Mouse (Mus musculus) liver, embryonic 14.5 days (tissue): ENCODE results near the gene Uba7. TPM values are rescaled to one million over a fixed set of nuclear protein-coding genes. Genes with fewer than 3 reads are reported as not detected.

Experiments used
- ATAC-seq: fragments of 200-750 bp; cut with Nextera tagmentation; 2 replicates; pipeline ENCODE4 v1.8.0; 2017; ENCODE audit warnings: moderate number of reproducible peaks, mild to moderate bottlenecking, moderate library complexity; ENCODE audit not compliant: insufficient read depth
- DNase-seq, 3 experiments: peaks; one replicate each; pipeline ENCODE4 v3.0.0-alpha.2; 2012 to 2013; ENCODE audit warnings: low read depth in 3 of 3, low spot score in 3 of 3
- H3K27ac ChIP-seq: fragments of 300-500 bp; sonication (generic); 2 replicates; pipeline ENCODE4 v1.5.1; 2014; ENCODE audit warnings: moderate library complexity, mild to moderate bottlenecking, control low read depth, inconsistent platforms
- H3K27me3 ChIP-seq: fragments of 300-500 bp; sonication (generic); 2 replicates; pipeline ENCODE4 v1.6.1; 2014; ENCODE audit warnings: mild to moderate bottlenecking, low read length, moderate library complexity; ENCODE audit not compliant: control insufficient read depth, insufficient read depth
- H3K36me3 ChIP-seq: fragments of 300-500 bp; sonication (generic); replicated peaks from 2 replicates; pipeline ENCODE4 v1.6.1; 2014; ENCODE audit warnings: low read depth; ENCODE audit not compliant: control insufficient read depth, insufficient read depth
- H3K4me1 ChIP-seq, 2 experiments: fragments of 200-500 bp in 1 of 2; fragments of 300-500 bp in 1 of 2; sonication (generic) in 1 of 2; replicated peaks; 2 replicates each; pipeline ENCODE4 v1.6.1; 2012 to 2014; ENCODE audit warnings: antibody characterized with exemption in 1 of 2, inconsistent platforms in 1 of 2, low read length in 1 of 2; ENCODE audit not compliant: control insufficient read depth in 2 of 2, insufficient read depth in 2 of 2
- H3K4me2 ChIP-seq: fragments of 300-500 bp; sonication (generic); 2 replicates; pipeline ENCODE4 v1.6.1; 2014; ENCODE audit warnings: low read depth, mild to moderate bottlenecking, control low read depth, moderate library complexity
- H3K4me3 ChIP-seq, 2 experiments: fragments of 200-500 bp in 1 of 2; fragments of 300-500 bp in 1 of 2; sonication (generic) in 1 of 2; 2 replicates each; pipeline ENCODE4 v1.5.1; 2012 to 2014; ENCODE audit warnings: low read depth in 2 of 2, low read length in 2 of 2, mild to moderate bottlenecking in 2 of 2, control low read depth in 1 of 2, inconsistent platforms in 1 of 2, moderate library complexity in 1 of 2; ENCODE audit not compliant: insufficient read depth in 1 of 2
- H3K9ac ChIP-seq: fragments of 300-500 bp; sonication (generic); replicated peaks from 2 replicates; pipeline ENCODE4 v1.6.1; 2014; ENCODE audit warnings: mild to moderate bottlenecking, control low read depth, moderate library complexity
- H3K9me3 ChIP-seq: fragments of 300-500 bp; sonication (generic); 2 replicates; pipeline ENCODE4 v1.6.1; 2016; ENCODE audit warnings: low read length, mixed read lengths; ENCODE audit not compliant: control insufficient read depth
- CTCF ChIP-seq: IDR thresholded peaks from 2 replicates; pipeline ENCODE4 v1.5.1; 2016; ENCODE audit warnings: antibody characterized with exemption, low read depth, control low read depth
- EP300 ChIP-seq: IDR thresholded peaks from 2 replicates; pipeline ENCODE4 v1.6.1; 2016; ENCODE audit warnings: antibody characterized with exemption, low read depth
- WGBS: fragments of 180-500 bp; shearing (Covaris S2); extraction: QIAGEN DNeasy Blood & Tissue Kit; methylation state at CpG from one replicate; pipeline ENCODE4 v1.1.7; 2014; ENCODE audit not compliant: insufficient replicate concordance; 5-methylcytosine and 5-hydroxymethylcytosine counted together
- polyA plus RNA-seq, 2 experiments: library from polyadenylated mRNA; depleted of rRNA in 1 of 2; stranded (reverse) in 1 of 2; unstranded in 1 of 2; fragments of >200 nt; fragmentation: Nextera tagmentation in 1 of 2; extraction: Ambion mirVana in 1 of 2; gene quantifications; 2 replicates each; pipeline versions ENCODE4 v1.2.1 to v1.2.3; 2012 to 2014

The Uba7 gene
- polyA plus RNA-seq, 2 experiments, result 49.1 to 83.3 TPM

DNA sequence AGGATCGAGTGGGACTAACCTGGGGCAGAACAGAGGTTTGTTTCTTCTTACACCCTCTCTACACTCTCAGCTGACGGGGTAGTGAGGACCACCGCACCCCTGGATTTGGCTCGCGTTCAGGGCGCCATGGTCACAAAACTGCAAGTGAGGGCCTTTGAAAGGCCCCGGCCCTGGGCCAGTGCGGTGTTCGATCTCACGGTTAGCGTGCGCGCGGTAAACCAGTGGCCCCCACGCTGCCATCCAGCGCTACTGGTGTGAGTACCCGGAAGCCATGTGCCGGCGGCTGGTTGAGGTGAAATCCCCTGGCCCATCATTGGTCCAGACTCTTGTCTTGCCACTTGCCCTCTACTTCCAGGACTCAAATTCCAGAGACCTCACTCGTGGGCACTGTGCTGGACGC lies 20.2 kb downstream of the Uba7 start:
- ATAC-seq (no peak), DNase-seq (no peak)
- Histone ChIP-seq H3K27me3 (no peaks in the 10 kb centered on the region), H3K27ac (no peak overlapping the region), H3K9ac (no peak overlapping the region), H3K4me2 (no peak overlapping the region), H3K9me3 (no peaks in the 10 kb centered on the region), H3K4me1 (no peaks in the 10 kb centered on the region), H3K36me3 (no peaks in the 10 kb centered on the region), H3K4me3 (no peak overlapping the region)
- TF ChIP-seq CTCF (no peak), EP300 (no peak)
- 87% methylated on average over 21 of the region's 21 CpGs for WGBS

DNA sequence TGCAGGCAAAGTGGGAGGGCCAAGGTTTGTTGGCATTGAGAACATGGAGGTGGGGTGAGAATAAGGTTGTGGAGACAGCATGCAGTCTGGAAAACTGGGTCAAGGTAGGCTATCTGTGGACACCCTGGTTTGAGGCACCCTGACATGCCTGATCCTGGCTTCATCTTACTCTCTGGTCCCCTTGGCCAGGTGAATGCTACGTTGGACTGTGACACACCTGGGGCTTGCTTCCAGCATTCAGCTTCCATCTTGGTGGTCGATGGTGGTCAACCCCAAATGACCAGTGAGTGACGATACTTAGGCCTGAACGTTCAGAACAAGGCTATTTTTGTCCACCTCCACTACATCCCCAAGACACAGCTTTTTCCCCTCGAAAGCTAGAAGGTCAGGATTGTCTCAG lies 20.7 kb downstream of the Uba7 start, which contains the start of gene Gm20662:
Gene Gm20662, plus strand, starts transcription at position 301 of the 400 bp plus-strand sequence.
- Histone ChIP-seq H3K27me3 (no peaks in the 10 kb centered on the region), H3K4me2 (no peak within 1 kb of the TSS), H3K4me1 (no peaks in the 10 kb centered on the region), H3K9ac (no peak within 1 kb of the TSS), H3K9me3 (no peaks in the 10 kb centered on the region), H3K27ac (no peak within 1 kb of the TSS), H3K36me3 (no peaks in the 10 kb centered on the region), H3K4me3 (no peak within 1 kb of the TSS)
- DNase-seq (no peak), ATAC-seq (no peak)
- WGBS, result 69% methylated on average over 5 of the region's 5 CpGs
- TF ChIP-seq CTCF, result no peak
- TF ChIP-seq EP300, result no peak

DNA sequence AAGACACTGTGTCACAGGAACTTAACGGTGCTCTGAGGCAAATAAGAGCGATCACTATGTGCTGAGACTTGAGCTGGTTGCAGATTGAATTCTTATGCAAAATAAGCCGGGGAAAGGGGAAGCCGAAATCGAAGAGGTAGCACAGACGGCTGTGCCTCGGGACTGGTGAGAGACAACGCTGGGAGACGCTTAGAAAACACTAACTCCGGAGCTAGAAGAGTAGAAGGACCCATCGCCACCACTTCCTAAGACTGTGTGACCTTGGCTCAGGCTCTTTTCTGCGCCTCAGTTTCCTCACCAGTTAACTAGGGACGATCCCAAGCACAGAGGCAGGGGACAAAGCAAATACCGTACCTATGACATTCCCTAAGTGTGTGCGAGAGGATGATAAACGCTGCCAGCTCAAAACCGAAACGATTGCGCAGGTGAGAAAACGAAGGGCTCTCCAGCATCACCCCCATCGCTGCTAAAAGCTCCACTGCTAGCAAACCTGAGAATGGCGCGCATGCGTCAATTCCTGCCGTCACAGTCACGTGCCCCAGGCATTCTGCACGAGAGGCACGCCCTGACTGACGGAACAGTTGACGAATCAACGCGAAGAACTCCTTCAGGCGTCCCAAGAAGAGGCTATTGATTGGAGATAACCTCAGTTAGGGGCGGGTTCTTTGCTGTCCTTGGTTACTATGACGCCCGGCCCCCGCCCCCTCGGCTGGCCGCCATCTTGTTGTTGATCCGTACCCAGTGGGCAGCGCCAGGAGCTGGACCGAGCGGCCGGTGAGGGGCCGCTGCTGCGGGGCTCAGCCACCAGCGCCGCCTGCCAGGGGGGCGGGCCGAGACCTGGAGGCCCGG lies 26.8 kb downstream of the Uba7 start, which contains the start of gene Ip6k1:
Gene Ip6k1, plus strand, starts transcription at position 580 of the 849 bp plus-strand sequence.
- H3K4me2 ChIP-seq, result peak within 1 kb of the TSS; percentile 87
- peaks cover 8% of the 10 kb centered on the region for H3K36me3 ChIP-seq
- no peaks in the 10 kb centered on the region for H3K9me3 ChIP-seq
- H3K27me3 ChIP-seq, result no peaks in the 10 kb centered on the region
- peak within 1 kb of the TSS; percentile 92 to 95 for H3K4me3 ChIP-seq
- H3K4me1 ChIP-seq, result peaks cover 21% of the 10 kb centered on the region in 2 experiments
- DNase-seq (peak; percentile 100), ATAC-seq (peak; percentile 97)
- no peak for TF ChIP-seq CTCF
- TF ChIP-seq EP300, result no peak
- H3K9ac ChIP-seq, result peak within 1 kb of the TSS; percentile 99
- under 1% methylated on average over 51 of the region's 51 CpGs for WGBS
- H3K27ac ChIP-seq, result peak within 1 kb of the TSS; percentile 89

DNA sequence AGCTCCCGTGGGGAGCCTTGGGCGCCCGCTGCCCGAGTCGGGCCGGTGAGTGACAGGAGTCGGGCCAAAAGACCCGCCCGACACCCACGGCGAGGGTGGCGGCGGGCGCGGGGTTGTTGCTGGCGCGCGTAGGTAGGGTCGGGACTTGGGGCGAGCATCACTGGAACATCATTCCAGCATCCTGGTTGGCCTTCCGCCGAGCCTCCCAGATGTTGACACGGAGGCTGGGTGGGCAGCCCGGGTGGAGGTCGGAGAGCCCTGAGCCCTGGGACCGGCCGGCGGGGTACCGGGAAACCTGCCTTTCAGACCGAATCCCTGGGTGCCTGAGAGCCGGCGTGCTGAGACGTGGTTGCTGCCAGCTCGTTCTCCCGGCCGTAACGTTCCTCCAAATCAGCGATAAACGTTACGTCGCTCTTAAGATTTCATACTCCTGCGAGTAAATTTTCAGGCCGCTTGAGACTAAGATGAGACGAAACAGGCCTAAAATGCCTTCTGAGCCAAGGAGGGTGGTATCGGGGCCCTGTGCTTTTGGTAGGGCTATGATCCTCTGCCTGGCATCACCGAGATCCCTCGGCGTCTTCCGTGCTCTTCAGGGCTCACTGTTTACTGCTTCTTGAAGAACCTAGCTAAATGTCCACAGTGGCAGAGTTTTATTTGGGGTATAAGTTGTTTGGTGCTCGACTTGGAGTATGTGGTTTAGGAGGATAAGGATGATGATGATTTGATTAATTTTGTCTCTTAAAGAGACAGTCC lies 27.6 kb downstream of the Uba7 start:
- under 1% methylated on average over 50 of the region's 50 CpGs for WGBS
- H3K9ac ChIP-seq, result peak overlapping the region; percentile 99
- ATAC-seq, result peak; percentile 60

DNA sequence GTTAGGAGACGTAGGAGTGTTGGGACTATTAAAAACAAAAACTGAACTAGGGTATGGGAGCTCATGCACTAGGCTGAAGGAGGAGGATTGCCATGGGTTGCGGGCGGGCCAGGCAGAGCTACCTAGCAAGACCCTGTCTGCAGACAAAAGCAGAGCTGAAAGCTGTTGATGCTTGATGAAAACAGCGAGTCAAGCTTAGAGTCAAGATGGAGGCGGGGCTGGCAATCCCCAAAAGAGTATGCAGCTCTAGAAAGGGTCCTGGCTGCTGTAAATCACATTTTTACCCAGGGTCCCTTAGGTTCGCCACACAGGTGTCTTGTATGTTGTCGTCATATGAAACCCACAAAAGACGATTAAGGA lies 28.2 kb downstream of the Uba7 start:
- DNase-seq (no peak), ATAC-seq (no peak)
- TF ChIP-seq EP300 (no peak), CTCF (no peak)
- H3K9me3 ChIP-seq, result no peaks in the 10 kb centered on the region
- 28% methylated on average over 8 of the region's 8 CpGs for WGBS
- peak overlapping the region; percentile 89 for H3K27ac ChIP-seq
- peak overlapping the region; percentile 80 for H3K4me2 ChIP-seq
- H3K36me3 ChIP-seq, result peaks cover 8% of the 10 kb centered on the region
- no peaks in the 10 kb centered on the region for H3K27me3 ChIP-seq
- H3K4me1 ChIP-seq, result peaks cover 21% of the 10 kb centered on the region in 2 experiments
- peak overlapping the region; percentile 99 for H3K9ac ChIP-seq
- H3K4me3 ChIP-seq, result peak overlapping the region; percentile 92 to 95

More for the DNA sequence above, 27.6 kb downstream of the Uba7 start:
- Histone ChIP-seq H3K9me3 (no peaks in the 10 kb centered on the region), H3K36me3 (peaks cover 8% of the 10 kb centered on the region), H3K27me3 (no peaks in the 10 kb centered on the region), H3K4me2 (peak overlapping the region; percentile 80), H3K4me1 (peaks cover 21% of the 10 kb centered on the region in 2 experiments), H3K27ac (peak overlapping the region; percentile 89), H3K4me3 (peak overlapping the region; percentile 92 to 95)
- DNase-seq, result no peak
- TF ChIP-seq EP300 (no peak), CTCF (no peak)
